Mouse (Mus musculus): ENCODE measurements around the gene Rbfox2. TPM values are rescaled to one million over a fixed set of nuclear protein-coding genes. Genes with fewer than 3 reads are reported as not detected.
"Not testable (repeated sequence)": the region's sequence is repeated elsewhere in the genome, so short reads cannot be mapped to it uniquely, and the experiment has no call there.

Gene Rbfox2
- total RNA-seq, 1 experiment from 2014 or later, result 0.12 TPM

- no peak for ATAC-seq (ENCODE audit: extremely low read depth, insufficient number of reproducible peaks, low FRiP score, poor library complexity, severe bottlenecking)
Observed at GRCm38 (mm10) chr15:77278825-77279224, 28.0 kb downstream of the Rbfox2 start.

- ATAC-seq (ENCODE audit: extremely low read depth, insufficient number of reproducible peaks, low FRiP score, poor library complexity, severe bottlenecking), result no peak
Observed at GRCm38 (mm10) chr15:77276838-77277725, 29.7 kb downstream of the Rbfox2 start.

- no peak for ATAC-seq (ENCODE audit: extremely low read depth, insufficient number of reproducible peaks, low FRiP score, poor library complexity, severe bottlenecking)
Observed at GRCm38 (mm10) chr15:77276300-77276699, 30.5 kb downstream of the Rbfox2 start.

- no peak for ATAC-seq (ENCODE audit: extremely low read depth, insufficient number of reproducible peaks, low FRiP score, poor library complexity, severe bottlenecking)
Observed at GRCm38 (mm10) chr15:77275572-77275971, 31.2 kb downstream of the Rbfox2 start.

- ATAC-seq (ENCODE audit: extremely low read depth, insufficient number of reproducible peaks, low FRiP score, poor library complexity, severe bottlenecking), result no peak
Observed at GRCm38 (mm10) chr15:77273947-77274346, 32.9 kb downstream of the Rbfox2 start.

- no peak for ATAC-seq (ENCODE audit: extremely low read depth, insufficient number of reproducible peaks, low FRiP score, poor library complexity, severe bottlenecking)
Observed at GRCm38 (mm10) chr15:77271285-77271684, 35.5 kb downstream of the Rbfox2 start.

- ATAC-seq (ENCODE audit: extremely low read depth, insufficient number of reproducible peaks, low FRiP score, poor library complexity, severe bottlenecking), result not testable (repeated sequence)
Observed at GRCm38 (mm10) chr15:77269496-77269895, 37.3 kb downstream of the Rbfox2 start.

GRCm38 (mm10) chr15:77268415-77268814, 38.4 kb downstream of the Rbfox2 start:
- no peak for ATAC-seq (ENCODE audit: extremely low read depth, insufficient number of reproducible peaks, low FRiP score, poor library complexity, severe bottlenecking)

- ATAC-seq (ENCODE audit: extremely low read depth, insufficient number of reproducible peaks, low FRiP score, poor library complexity, severe bottlenecking), result no peak
Observed at GRCm38 (mm10) chr15:77265318-77265717, 41.5 kb downstream of the Rbfox2 start.

GRCm38 (mm10) chr15:77264314-77264713, 42.5 kb downstream of the Rbfox2 start:
- ATAC-seq (ENCODE audit: extremely low read depth, insufficient number of reproducible peaks, low FRiP score, poor library complexity, severe bottlenecking), result no peak

- no peak for ATAC-seq (ENCODE audit: extremely low read depth, insufficient number of reproducible peaks, low FRiP score, poor library complexity, severe bottlenecking)
Observed at GRCm38 (mm10) chr15:77262782-77263181, 44.0 kb downstream of the Rbfox2 start.

GRCm38 (mm10) chr15:77257437-77258229, 49.2 kb downstream of the Rbfox2 start:
- ATAC-seq (ENCODE audit: extremely low read depth, insufficient number of reproducible peaks, low FRiP score, poor library complexity, severe bottlenecking), result no peak

- no peak for ATAC-seq (ENCODE audit: extremely low read depth, insufficient number of reproducible peaks, low FRiP score, poor library complexity, severe bottlenecking)
Observed at GRCm38 (mm10) chr15:77256782-77257181, 50.0 kb downstream of the Rbfox2 start.

- ATAC-seq (ENCODE audit: extremely low read depth, insufficient number of reproducible peaks, low FRiP score, poor library complexity, severe bottlenecking), result no peak
Observed at GRCm38 (mm10) chr15:77254636-77255035, 52.2 kb downstream of the Rbfox2 start.

- ATAC-seq (ENCODE audit: extremely low read depth, insufficient number of reproducible peaks, low FRiP score, poor library complexity, severe bottlenecking), result no peak
Observed at GRCm38 (mm10) chr15:77254128-77254527, 52.7 kb downstream of the Rbfox2 start.

GRCm38 (mm10) chr15:77251706-77252105, 55.1 kb downstream of the Rbfox2 start:
- no peak for ATAC-seq (ENCODE audit: extremely low read depth, insufficient number of reproducible peaks, low FRiP score, poor library complexity, severe bottlenecking)

GRCm38 (mm10) chr15:77250806-77251205, 56.0 kb downstream of the Rbfox2 start:
- no peak for ATAC-seq (ENCODE audit: extremely low read depth, insufficient number of reproducible peaks, low FRiP score, poor library complexity, severe bottlenecking)

GRCm38 (mm10) chr15:77249421-77249820, 57.4 kb downstream of the Rbfox2 start:
- ATAC-seq (ENCODE audit: extremely low read depth, insufficient number of reproducible peaks, low FRiP score, poor library complexity, severe bottlenecking), result no peak

GRCm38 (mm10) chr15:77245418-77246365, 61.1 kb downstream of the Rbfox2 start:
- ATAC-seq (ENCODE audit: extremely low read depth, insufficient number of reproducible peaks, low FRiP score, poor library complexity, severe bottlenecking), result no peak

All from neutrophil, adult 5-6 weeks (primary cell).